In genomic region chr8:57530666-57531349, GRCm38 (mm10) we compare ENCODE assay signal across 8 mouse cellular contexts. TPM values are rescaled to one million over a fixed set of nuclear protein-coding genes. Genes with fewer than 3 reads are reported as not detected.
A peak's percentile ranks its signal among the peaks of the same experiment; 100 is the strongest.
DNase-seq lines count a peak whose midpoint lies in the region; ATAC-seq lines count a peak whose summit lies in the region.

No protein-coding gene starts in this region.

- no peaks in the 10 kb centered on the region for H3K27me3 ChIP-seq in intestine, embryonic 16.5 days (replicated peaks; ENCODE audit: control insufficient read depth, insufficient read depth, low read length)
- H3K27me3 ChIP-seq in limb, embryonic 13.5 days: no peaks in the 10 kb centered on the region
- no peaks in the 10 kb centered on the region for H3K27me3 ChIP-seq in midbrain, embryonic 15.5 days (replicated peaks)

- H3K4me2 ChIP-seq in intestine, embryonic 16.5 days (ENCODE audit: low read depth, low read length): no peak overlapping the region; the same call in 1 of the 2 replicates
- 0 out of 2 replicates have a peak overlapping the region, but pooled peaks have one; percentile 3 for H3K4me2 ChIP-seq in limb, embryonic 13.5 days (replicated peaks)
- no peak overlapping the region for H3K4me2 ChIP-seq in midbrain, embryonic 15.5 days

- WGBS in intestine, embryonic 16.5 days: 23% methylated on average over 15 of the region's 15 CpGs
- 32% methylated on average over 15 of the region's 15 CpGs for WGBS in limb, embryonic 13.5 days
- WGBS in midbrain, embryonic 15.5 days: 27% methylated on average over 15 of the region's 15 CpGs

- no peak overlapping the region for H3K4me3 ChIP-seq in intestine, embryonic 16.5 days (ENCODE audit: low read length)
- H3K4me3 ChIP-seq in limb, embryonic 13.5 days: no peak overlapping the region
- H3K4me3 ChIP-seq in midbrain, embryonic 15.5 days: no peak overlapping the region

- peak; percentile 79 for ATAC-seq in intestine, embryonic 16.5 days
- ATAC-seq in limb, embryonic 13.5 days (ENCODE audit: low FRiP score, low read depth): no peak
- ATAC-seq in midbrain, embryonic 15.5 days (replicated peaks): peak; percentile 80

- no peak overlapping the region for H3K27ac ChIP-seq in intestine, embryonic 16.5 days (ENCODE audit: low read length)
- no peak overlapping the region for H3K27ac ChIP-seq in limb, embryonic 13.5 days
- no peak overlapping the region for H3K27ac ChIP-seq in midbrain, embryonic 15.5 days

- 0 out of 2 replicates have a peak, but pooled peaks cover 8% of the 10 kb centered on the region for H3K36me3 ChIP-seq in intestine, embryonic 16.5 days (ENCODE audit: control insufficient read depth, insufficient read depth, low read length)
- peaks cover 34% of the 10 kb centered on the region for H3K36me3 ChIP-seq in limb, embryonic 13.5 days
- H3K36me3 ChIP-seq in midbrain, embryonic 15.5 days (replicated peaks): no peaks in the 10 kb centered on the region

- H3K4me1 ChIP-seq in intestine, embryonic 16.5 days (ENCODE audit: control insufficient read depth, insufficient read depth, low read length): no peaks in the 10 kb centered on the region
- no peaks in the 10 kb centered on the region for H3K4me1 ChIP-seq in limb, embryonic 13.5 days
- H3K4me1 ChIP-seq in midbrain, embryonic 15.5 days: no peaks in the 10 kb centered on the region

- H3K9ac ChIP-seq in intestine, embryonic 16.5 days (ENCODE audit: low read depth, low read length): no peak overlapping the region
- H3K9ac ChIP-seq in limb, embryonic 13.5 days: no peak overlapping the region
- no peak overlapping the region for H3K9ac ChIP-seq in midbrain, embryonic 15.5 days

- DNase-seq in 3T3-L1 (ENCODE audit: low read depth, low spot score): peak; percentile 82
- peak; percentile 76 for DNase-seq in adrenal gland, adult 8-10 months
- peak; percentile 88 for DNase-seq in embryo, embryonic 11 days
- peak; percentile 52 for DNase-seq in gonadal fat pad, adult 2 months (ENCODE audit: low read depth)
- DNase-seq in spleen, adult 18-20 months: peak; percentile 51 to 80

- H3K9me3 ChIP-seq in intestine, embryonic 16.5 days (ENCODE audit: control insufficient read depth, low read length): no peaks in the 10 kb centered on the region
- H3K9me3 ChIP-seq in limb, embryonic 13.5 days: no peaks in the 10 kb centered on the region; the same call in 1 of the 2 replicates
- H3K9me3 ChIP-seq in midbrain, embryonic 15.5 days: no peaks in the 10 kb centered on the region

RNA-seq across cellular contexts. Expression of gene Hmgb2, which starts 19.1 kb away (rescaled TPM):
- total RNA-seq in adrenal gland, adult 8-10 months (2022): 10 to 100 TPM; 11.8 to 18.1 (median 14.3) TPM
- polyA plus RNA-seq in gonadal fat pad, adult 2 months (2012; rRNA removed): 2.9 and 5.8 TPM in 2 replicates
- polyA plus RNA-seq in intestine, embryonic 16.5 days (2015; fragmentation: Nextera tagmentation; extraction: Ambion mirVana): 252 and 287 TPM in 2 replicates
- polyA plus RNA-seq in limb, embryonic 13.5 days (2015; fragmentation: Nextera tagmentation; extraction: Ambion mirVana): 361 and 398 TPM in 2 replicates
- polyA plus RNA-seq in midbrain, embryonic 15.5 days (2015; fragmentation: Nextera tagmentation; extraction: Ambion mirVana): 46.1 and 61.2 TPM in 2 replicates

RNA-seq across cellular contexts. Expression of gene Sap30, which starts 43.1 kb away (rescaled TPM):
- 10 to 100 TPM; 12.0 to 16.9 (median 12.8) TPM for total RNA-seq in adrenal gland, adult 8-10 months (2022)
- 2.2 and 2.9 TPM in 2 replicates for polyA plus RNA-seq in gonadal fat pad, adult 2 months (2012; rRNA removed)
- polyA plus RNA-seq in intestine, embryonic 16.5 days (2015; fragmentation: Nextera tagmentation; extraction: Ambion mirVana): 20.6 and 21.7 TPM in 2 replicates
- polyA plus RNA-seq in limb, embryonic 13.5 days (2015; fragmentation: Nextera tagmentation; extraction: Ambion mirVana): 40.7 and 42.8 TPM in 2 replicates
- polyA plus RNA-seq in midbrain, embryonic 15.5 days (2015; fragmentation: Nextera tagmentation; extraction: Ambion mirVana): 32.6 and 33.4 TPM in 2 replicates
